Mouse (Mus musculus): ENCODE measurements around the gene Eprs. TPM values are rescaled to one million over a fixed set of nuclear protein-coding genes. Genes with fewer than 3 reads are reported as not detected.

Eprs gene
- total and polyA plus RNA-seq, 3 experiments, result 16.2 to 289 (median 227) TPM

DNA sequence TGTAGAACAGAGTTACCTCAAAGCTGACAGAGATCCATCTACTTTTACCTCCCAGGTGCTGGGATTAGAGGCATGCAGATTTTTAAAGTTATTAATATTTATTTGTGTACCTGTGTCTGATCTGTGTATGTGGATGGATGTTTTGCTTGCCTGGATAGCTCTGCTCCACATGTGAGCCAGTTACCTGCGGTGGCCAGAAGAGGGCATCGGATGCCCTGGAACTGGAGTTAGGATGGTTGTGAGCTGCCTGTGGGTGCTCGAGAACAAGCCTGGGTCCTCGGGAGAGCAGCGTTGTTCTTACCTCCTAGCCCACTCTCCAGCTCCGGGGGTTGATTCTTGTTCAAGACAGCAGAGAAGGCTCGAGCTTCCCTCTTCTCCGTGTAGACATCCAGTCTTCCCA, 19.4 kb upstream of the Eprs start:
- no peak for TF ChIP-seq GATA2 (IDR thresholded peaks at IDR 0.05; ENCODE audit: borderline replicate concordance, low read depth, low read length)
- no peak for TF ChIP-seq TAL1 (conservative IDR thresholded peaks at IDR 0.05; ENCODE audit: low read depth, low read length)
- no peak for TF ChIP-seq POLR2AphosphoS5 (IDR thresholded peaks at IDR 0.05; ENCODE audit: insufficient replicate concordance, low read depth, low read length)
- no peak for TF ChIP-seq GATA1 (IDR thresholded peaks at IDR 0.05; ENCODE audit: borderline replicate concordance, low read length)
- TF ChIP-seq CTCF (IDR thresholded peaks at IDR 0.05; ENCODE audit: low read depth, low read length), result no peak
- ATAC-seq (ENCODE audit: extremely low read depth, insufficient number of reproducible peaks, low FRiP score, poor library complexity, severe bottlenecking) (no peak), DNase-seq (ENCODE audit: low spot score) (no peak)
- Histone ChIP-seq H3K9me3 (replicated peaks) (no peaks in the 10 kb centered on the region), H3K4me3 (ENCODE audit: low read depth, low read length) (no peak overlapping the region), H3K4me1 (ENCODE audit: insufficient read depth, low read depth, low read length) (no peaks in the 10 kb centered on the region), H3K36me3 (replicated peaks) (peaks cover 68% of the 10 kb centered on the region), H3K27me3 (ENCODE audit: insufficient read depth, low read length) (no peaks in the 10 kb centered on the region)

DNA sequence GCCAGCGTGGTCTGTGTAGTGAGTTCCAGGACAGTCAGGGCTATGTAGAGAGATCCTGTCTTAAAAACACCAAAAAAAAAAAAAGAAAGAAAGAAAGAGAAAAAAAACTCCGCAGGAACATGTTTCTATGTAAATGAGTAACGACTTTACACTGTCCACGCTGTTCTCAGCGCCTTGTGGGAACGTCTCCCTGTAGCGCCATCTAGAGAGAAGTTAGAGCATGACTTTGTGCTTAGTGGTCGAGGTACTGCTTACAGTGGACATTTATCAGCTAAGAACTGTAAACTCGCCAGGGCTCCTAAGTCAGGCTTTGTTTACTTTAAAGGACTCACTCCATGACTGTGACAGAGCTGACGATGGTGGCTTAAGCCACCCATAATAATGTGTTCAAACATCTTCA, 16.7 kb upstream of the Eprs start:
- H3K27me3 ChIP-seq (ENCODE audit: insufficient read depth, low read length), result no peaks in the 10 kb centered on the region
- no peak for DNase-seq (ENCODE audit: low spot score)
- no peak overlapping the region for H3K4me3 ChIP-seq (ENCODE audit: low read depth, low read length)
- H3K36me3 ChIP-seq (replicated peaks), result peaks cover 77% of the 10 kb centered on the region
- no peaks in the 10 kb centered on the region for H3K4me1 ChIP-seq (ENCODE audit: insufficient read depth, low read depth, low read length)
- no peaks in the 10 kb centered on the region for H3K9me3 ChIP-seq (replicated peaks)
- no peak for ATAC-seq (ENCODE audit: extremely low read depth, insufficient number of reproducible peaks, low FRiP score, poor library complexity, severe bottlenecking)
- TF ChIP-seq GATA2 (IDR thresholded peaks at IDR 0.05; ENCODE audit: borderline replicate concordance, low read depth, low read length) (no peak), TAL1 (conservative IDR thresholded peaks at IDR 0.05; ENCODE audit: low read depth, low read length) (no peak), CTCF (IDR thresholded peaks at IDR 0.05; ENCODE audit: low read depth, low read length) (no peak), POLR2AphosphoS5 (IDR thresholded peaks at IDR 0.05; ENCODE audit: insufficient replicate concordance, low read depth, low read length) (no peak), GATA1 (IDR thresholded peaks at IDR 0.05; ENCODE audit: borderline replicate concordance, low read length) (no peak)

DNA sequence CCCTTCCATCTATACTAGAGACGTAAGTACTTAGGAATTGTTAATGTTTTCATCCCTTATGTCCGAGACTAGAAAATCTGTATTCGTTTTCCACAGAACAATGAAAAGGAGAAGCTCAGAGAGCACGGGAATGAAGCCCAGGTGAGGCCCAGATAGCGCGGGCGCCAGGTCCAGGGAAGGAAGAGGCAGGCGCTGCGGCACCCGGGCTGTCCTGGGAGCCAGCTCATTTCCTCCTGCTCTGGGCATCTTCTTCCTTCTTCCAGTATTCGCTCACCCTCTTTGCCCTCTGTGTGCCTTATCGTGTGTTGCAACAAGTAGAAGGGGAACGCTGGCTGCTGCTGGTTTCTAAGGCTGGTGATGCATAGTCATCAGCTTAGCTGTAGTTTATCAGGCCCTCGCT, 13.1 kb upstream of the Eprs start:
- no peaks in the 10 kb centered on the region for H3K9me3 ChIP-seq (replicated peaks)
- H3K4me1 ChIP-seq (ENCODE audit: insufficient read depth, low read depth, low read length), result no peaks in the 10 kb centered on the region
- TF ChIP-seq GATA2 (IDR thresholded peaks at IDR 0.05; ENCODE audit: borderline replicate concordance, low read depth, low read length) (no peak), CTCF (IDR thresholded peaks at IDR 0.05; ENCODE audit: low read depth, low read length) (no peak), TAL1 (conservative IDR thresholded peaks at IDR 0.05; ENCODE audit: low read depth, low read length) (no peak), GATA1 (IDR thresholded peaks at IDR 0.05; ENCODE audit: borderline replicate concordance, low read length) (no peak), POLR2AphosphoS5 (IDR thresholded peaks at IDR 0.05; ENCODE audit: insufficient replicate concordance, low read depth, low read length) (no peak)
- peaks cover 72% of the 10 kb centered on the region for H3K36me3 ChIP-seq (replicated peaks)
- H3K27me3 ChIP-seq (ENCODE audit: insufficient read depth, low read length), result no peaks in the 10 kb centered on the region
- H3K4me3 ChIP-seq (ENCODE audit: low read depth, low read length), result no peak overlapping the region
- DNase-seq (ENCODE audit: low spot score) (no peak), ATAC-seq (ENCODE audit: extremely low read depth, insufficient number of reproducible peaks, low FRiP score, poor library complexity, severe bottlenecking) (no peak)

DNA sequence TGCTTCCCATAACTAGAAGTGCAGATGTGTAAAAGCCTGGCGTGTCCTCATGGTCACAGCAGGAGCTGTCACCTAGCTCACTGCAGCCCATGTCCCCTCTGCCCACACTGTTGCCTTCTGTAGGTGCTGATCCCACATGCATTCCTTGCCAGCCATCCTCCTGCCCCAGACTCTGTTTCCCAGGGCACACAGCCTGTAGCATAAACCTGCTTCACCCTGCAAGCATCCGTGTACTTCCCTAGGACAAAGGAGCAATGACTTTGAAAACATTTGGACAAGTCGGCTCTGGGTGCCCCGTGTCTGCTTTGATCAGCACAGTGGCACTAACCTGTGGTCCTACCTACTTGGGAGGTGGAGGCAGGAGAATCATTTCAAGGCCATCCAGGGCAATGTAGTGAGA, 12.2 kb upstream of the Eprs start:
- Histone ChIP-seq H3K9me3 (replicated peaks) (no peaks in the 10 kb centered on the region), H3K36me3 (replicated peaks) (peaks cover 67% of the 10 kb centered on the region), H3K4me1 (ENCODE audit: insufficient read depth, low read depth, low read length) (no peaks in the 10 kb centered on the region), H3K27me3 (ENCODE audit: insufficient read depth, low read length) (no peaks in the 10 kb centered on the region), H3K4me3 (ENCODE audit: low read depth, low read length) (no peak overlapping the region)
- ATAC-seq (ENCODE audit: extremely low read depth, insufficient number of reproducible peaks, low FRiP score, poor library complexity, severe bottlenecking), result no peak
- DNase-seq (ENCODE audit: low spot score), result no peak
- no peak for TF ChIP-seq TAL1 (conservative IDR thresholded peaks at IDR 0.05; ENCODE audit: low read depth, low read length)
- no peak for TF ChIP-seq GATA1 (IDR thresholded peaks at IDR 0.05; ENCODE audit: borderline replicate concordance, low read length)
- no peak for TF ChIP-seq POLR2AphosphoS5 (IDR thresholded peaks at IDR 0.05; ENCODE audit: insufficient replicate concordance, low read depth, low read length)
- TF ChIP-seq CTCF (IDR thresholded peaks at IDR 0.05; ENCODE audit: low read depth, low read length), result no peak
- no peak for TF ChIP-seq GATA2 (IDR thresholded peaks at IDR 0.05; ENCODE audit: borderline replicate concordance, low read depth, low read length)

- DNase-seq (ENCODE audit: low spot score) (no peak), ATAC-seq (ENCODE audit: extremely low read depth, insufficient number of reproducible peaks, low FRiP score, poor library complexity, severe bottlenecking) (no peak)
- no peak for TF ChIP-seq GATA2 (IDR thresholded peaks at IDR 0.05; ENCODE audit: borderline replicate concordance, low read depth, low read length)
- Histone ChIP-seq H3K9me3 (replicated peaks) (no peaks in the 10 kb centered on the region), H3K4me1 (ENCODE audit: insufficient read depth, low read depth, low read length) (no peaks in the 10 kb centered on the region), H3K27me3 (ENCODE audit: insufficient read depth, low read length) (no peaks in the 10 kb centered on the region), H3K36me3 (replicated peaks) (peaks cover 64% of the 10 kb centered on the region), H3K4me3 (ENCODE audit: low read depth, low read length) (no peak overlapping the region)
Observed at GRCm38 (mm10) chr1:185352151-185352550, 10.7 kb upstream of the Eprs start.

DNA sequence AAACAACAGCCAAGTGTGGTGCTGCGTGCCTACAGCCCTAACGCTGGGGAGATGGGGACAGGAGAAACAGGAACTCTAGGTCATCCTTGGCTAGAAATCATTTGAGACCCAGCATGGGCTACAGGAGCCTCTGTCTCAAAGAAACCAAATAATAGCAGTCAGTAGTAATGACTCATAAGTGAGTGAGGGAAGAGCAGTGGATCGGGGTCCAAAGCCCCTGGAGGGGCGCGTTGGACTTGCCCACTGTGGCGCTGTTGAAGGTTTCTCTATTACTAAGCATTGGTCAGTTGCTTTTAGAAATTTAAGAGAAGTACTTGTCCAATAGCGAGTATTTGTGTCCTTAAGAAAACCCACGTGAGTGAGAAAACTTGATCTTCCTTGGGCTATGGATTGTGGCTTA, 9.5 kb upstream of the Eprs start:
- Histone ChIP-seq H3K4me1 (ENCODE audit: insufficient read depth, low read depth, low read length) (no peaks in the 10 kb centered on the region), H3K36me3 (replicated peaks) (peaks cover 59% of the 10 kb centered on the region), H3K9me3 (replicated peaks) (no peaks in the 10 kb centered on the region), H3K4me3 (ENCODE audit: low read depth, low read length) (no peak overlapping the region), H3K27me3 (ENCODE audit: insufficient read depth, low read length) (no peaks in the 10 kb centered on the region)
- DNase-seq (ENCODE audit: low spot score) (no peak), ATAC-seq (ENCODE audit: extremely low read depth, insufficient number of reproducible peaks, low FRiP score, poor library complexity, severe bottlenecking) (no peak)
- TF ChIP-seq CTCF (IDR thresholded peaks at IDR 0.05; ENCODE audit: low read depth, low read length) (no peak), TAL1 (conservative IDR thresholded peaks at IDR 0.05; ENCODE audit: low read depth, low read length) (no peak), POLR2AphosphoS5 (IDR thresholded peaks at IDR 0.05; ENCODE audit: insufficient replicate concordance, low read depth, low read length) (no peak), GATA2 (IDR thresholded peaks at IDR 0.05; ENCODE audit: borderline replicate concordance, low read depth, low read length) (no peak), GATA1 (IDR thresholded peaks at IDR 0.05; ENCODE audit: borderline replicate concordance, low read length) (no peak)

DNA sequence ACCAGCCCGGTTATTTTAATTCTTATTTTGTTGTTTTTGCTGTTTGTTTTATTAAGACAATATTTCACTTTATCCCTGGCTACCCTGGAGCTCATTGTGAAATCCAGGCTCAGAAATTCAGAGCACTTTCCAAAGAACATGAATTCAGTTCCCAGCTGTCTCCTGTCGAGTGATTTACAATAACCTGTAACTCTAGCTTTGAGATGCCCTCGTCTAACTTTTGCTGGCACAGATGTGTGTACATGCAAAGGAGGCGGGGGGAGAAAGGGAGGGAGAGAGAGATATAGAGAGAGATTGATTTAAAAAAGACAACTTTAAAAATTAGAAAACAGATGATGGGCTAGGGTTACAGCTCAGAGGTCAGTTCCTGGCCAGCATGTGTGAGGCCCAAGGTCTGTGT, 8.1 kb upstream of the Eprs start:
- Histone ChIP-seq H3K4me3 (ENCODE audit: low read depth, low read length) (no peak overlapping the region), H3K4me1 (ENCODE audit: insufficient read depth, low read depth, low read length) (no peaks in the 10 kb centered on the region; the same call in 1 of the 2 replicates), H3K9me3 (replicated peaks) (no peaks in the 10 kb centered on the region), H3K27me3 (ENCODE audit: insufficient read depth, low read length) (no peaks in the 10 kb centered on the region), H3K36me3 (replicated peaks) (peaks cover 49% of the 10 kb centered on the region)
- TF ChIP-seq CTCF (IDR thresholded peaks at IDR 0.05; ENCODE audit: low read depth, low read length), result no peak
- no peak for TF ChIP-seq TAL1 (conservative IDR thresholded peaks at IDR 0.05; ENCODE audit: low read depth, low read length)
- TF ChIP-seq POLR2AphosphoS5 (IDR thresholded peaks at IDR 0.05; ENCODE audit: insufficient replicate concordance, low read depth, low read length), result no peak
- TF ChIP-seq GATA2 (IDR thresholded peaks at IDR 0.05; ENCODE audit: borderline replicate concordance, low read depth, low read length), result no peak
- TF ChIP-seq GATA1 (IDR thresholded peaks at IDR 0.05; ENCODE audit: borderline replicate concordance, low read length), result no peak
- no peak for ATAC-seq (ENCODE audit: extremely low read depth, insufficient number of reproducible peaks, low FRiP score, poor library complexity, severe bottlenecking)
- no peak for DNase-seq (ENCODE audit: low spot score)

Measured in G1E (cell line).